Mouse (Mus musculus) liver, postnatal 0 days (tissue): ENCODE measurements around the gene Agbl5.

ENCODE experiments used
- CTCF ChIP-seq: sonication (generic); IDR thresholded peaks from 2 replicates; pipeline ENCODE4 v1.5.1; 2016; ENCODE audit warnings: antibody characterized with exemption, low read depth
- EP300 ChIP-seq: IDR thresholded peaks from 2 replicates; pipeline ENCODE4 v1.6.1; 2016; ENCODE audit warnings: antibody characterized with exemption, low read depth, mild to moderate bottlenecking

DNA sequence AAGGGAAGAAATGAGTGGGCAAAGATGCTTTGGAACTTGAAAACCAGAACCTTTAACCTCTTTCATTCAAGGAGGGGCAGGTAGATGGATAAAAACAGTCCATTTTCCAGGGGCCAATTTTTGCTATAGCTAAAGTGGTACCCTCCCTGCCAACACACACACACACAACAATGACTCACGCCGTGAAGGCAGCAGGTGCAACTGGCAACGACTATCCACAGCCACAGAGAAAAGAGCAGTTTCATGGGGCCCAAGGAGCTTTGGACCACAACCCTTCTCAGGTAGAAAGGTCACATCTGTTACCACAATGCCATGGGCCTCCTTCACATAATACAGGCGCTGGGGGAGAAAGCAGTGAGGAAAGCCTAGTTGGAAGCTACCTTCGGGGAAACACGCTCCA lies 67.3 kb downstream of the Agbl5 start:
- TF ChIP-seq EP300 (no peak), CTCF (no peak)
